Mouse (Mus musculus): Measurements from ENCODE around the gene Btrc. TPM values are rescaled to one million over a fixed set of nuclear protein-coding genes. Genes with fewer than 3 reads are reported as not detected.
A peak's percentile ranks its signal among the peaks of the same experiment; 100 is the strongest.

The Btrc gene
- total and polyA plus RNA-seq, 3 experiments, result 11.0 to 20.7 (median 14.0) TPM

DNA sequence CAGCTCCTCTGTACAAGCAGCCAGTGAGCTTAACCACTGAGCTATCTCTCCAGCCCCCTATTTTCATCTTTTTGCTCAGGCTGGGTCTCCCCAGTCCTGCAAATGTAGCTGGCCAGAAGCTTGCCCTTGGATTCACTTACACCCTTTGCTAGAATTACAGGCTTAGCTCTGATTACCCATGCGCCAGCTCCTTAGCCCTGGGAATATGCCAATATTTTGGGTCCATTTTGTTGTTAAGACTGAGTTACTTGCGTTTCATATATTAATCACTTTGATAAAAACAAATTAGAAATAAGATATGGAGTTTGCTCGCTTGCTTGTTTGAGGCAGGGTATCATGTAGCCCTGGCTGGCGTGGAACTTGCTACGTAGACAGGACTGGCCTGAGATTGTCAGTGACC is 74.7 kb downstream of the Btrc start:
- DNase-seq (ENCODE audit: extremely low read depth), result no peak
- no peak for TF ChIP-seq E2F4 (IDR thresholded peaks at IDR 0.05; ENCODE audit: insufficient replicate concordance, low read depth, low read length)
- no peak for TF ChIP-seq POLR2AphosphoS2 (IDR thresholded peaks at IDR 0.05; ENCODE audit: low read depth, low read length)
- no peak for TF ChIP-seq MAFK (IDR thresholded peaks at IDR 0.05; ENCODE audit: insufficient replicate concordance, low read length)
- TF ChIP-seq SIN3A (IDR thresholded peaks at IDR 0.05; ENCODE audit: low read length), result no peak
- TF ChIP-seq ZKSCAN1 (IDR thresholded peaks at IDR 0.05; ENCODE audit: borderline replicate concordance, low read depth, low read length), result no peak
- TF ChIP-seq TCF12 (IDR thresholded peaks at IDR 0.05; ENCODE audit: low read depth, low read length), result no peak
- TF ChIP-seq EP300 (IDR thresholded peaks at IDR 0.05; ENCODE audit: low read length), result no peak
- TF ChIP-seq RAD21 (IDR thresholded peaks at IDR 0.05; ENCODE audit: low read depth, low read length), result no peak
- no peaks in the 10 kb centered on the region; a peak in 1 of 4 replicates for H3K4me1 ChIP-seq (ENCODE audit: control insufficient read depth in 1 of 2, insufficient read depth in 2 of 2)
- H3K9me3 ChIP-seq (replicated peaks; ENCODE audit: low read length), result no peaks in the 10 kb centered on the region
- no peak overlapping the region for H3K4me3 ChIP-seq (replicated peaks in 1 of 3; ENCODE audit: low read depth in 2 of 3, low read length in 2 of 3, poor library complexity in 1 of 3)
- H3K79me2 ChIP-seq (replicated peaks; ENCODE audit: control insufficient read depth, extremely low read depth, insufficient read depth, poor library complexity, severe bottlenecking), result no peaks in the 10 kb centered on the region
- no peak overlapping the region for H3K9ac ChIP-seq (ENCODE audit: insufficient read depth, low read depth)
- in situ Hi-C loops (cut with MboI; ENCODE audit: low pct_ligation_motif_present, low pct_unique_long_range_greater_than_20kb, low sequenced_read_pairs), result loop anchor here (5.0 kb wide), 1 partner anchor 216 kb away; no protein-coding TSS in a partner anchor
- H3K27ac ChIP-seq (ENCODE audit: insufficient read depth, low read depth), result no peak overlapping the region
- H3K27me3 ChIP-seq (replicated peaks), result no peaks in the 10 kb centered on the region
- H3K36me3 ChIP-seq (replicated peaks in 1 of 2; ENCODE audit: control insufficient read depth in 1 of 2, insufficient read depth in 1 of 2, low read length in 1 of 2), result peaks cover 0 to 6% of the 10 kb centered on the region in 2 experiments
- dilution Hi-C loops (cut with MboI; ENCODE audit: extremely low pct_ligation_motif_present, extremely low pct_unique_long_range_greater_than_20kb, low sequenced_read_pairs), result no loop called here
- H3K4me2 ChIP-seq (ENCODE audit: insufficient read depth, low read depth, poor library complexity, severe bottlenecking), result no peak overlapping the region

DNA sequence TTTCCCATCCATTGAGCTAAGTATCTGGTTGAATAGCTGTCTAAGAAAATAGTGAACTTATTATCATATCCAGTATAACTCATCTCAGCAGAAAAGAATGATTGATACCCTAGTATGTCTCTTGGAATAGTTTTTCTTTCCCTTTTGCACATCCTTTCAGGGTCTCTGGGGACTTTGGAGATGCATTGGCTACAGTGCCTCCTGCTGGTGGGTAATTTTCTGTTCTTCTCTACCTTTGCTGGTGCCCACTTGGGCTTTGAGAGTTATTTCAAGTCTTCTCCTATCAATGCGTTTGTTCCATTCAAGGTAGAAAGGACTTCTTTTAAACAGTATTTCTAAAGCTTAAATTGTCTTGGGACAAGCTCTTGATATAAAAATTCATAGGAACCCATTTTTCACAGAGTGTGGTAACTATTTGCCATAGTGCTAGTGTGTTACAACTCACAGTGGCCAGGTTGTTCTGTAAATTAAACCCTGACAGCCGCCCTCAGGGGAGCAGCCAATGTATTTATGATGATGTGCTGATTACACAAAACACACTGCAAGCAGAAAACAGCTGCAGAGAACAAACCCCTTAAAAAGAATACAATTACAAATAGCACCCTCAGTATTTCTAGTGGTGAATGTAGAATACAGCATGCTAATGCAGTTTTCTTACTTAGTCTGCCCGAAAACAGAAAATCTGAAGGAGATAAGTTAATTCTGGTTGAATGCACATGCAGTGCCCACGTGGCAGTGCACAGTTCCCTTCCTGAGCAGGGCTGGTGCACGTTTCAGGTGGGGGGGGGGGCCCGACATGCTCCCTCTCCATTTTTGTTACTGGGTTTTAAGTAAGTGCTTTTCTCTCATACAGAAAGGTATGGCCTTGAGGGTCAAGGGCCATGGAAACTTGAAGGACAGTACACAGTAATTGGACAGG is 75.7 kb downstream of the Btrc start:
- Histone ChIP-seq H3K27me3 (replicated peaks) (no peaks in the 10 kb centered on the region), H3K4me1 (ENCODE audit: control insufficient read depth in 1 of 2, insufficient read depth in 2 of 2) (no peaks in the 10 kb centered on the region; a peak in 1 of 4 replicates), H3K36me3 (replicated peaks in 1 of 2; ENCODE audit: control insufficient read depth in 1 of 2, insufficient read depth in 1 of 2, low read length in 1 of 2) (peaks cover 0 to 6% of the 10 kb centered on the region in 2 experiments), H3K4me3 (replicated peaks in 1 of 3; ENCODE audit: low read depth in 2 of 3, low read length in 2 of 3, poor library complexity in 1 of 3) (no peak overlapping the region), H3K9me3 (replicated peaks; ENCODE audit: low read length) (no peaks in the 10 kb centered on the region), H3K4me2 (ENCODE audit: insufficient read depth, low read depth, poor library complexity, severe bottlenecking) (no peak overlapping the region), H3K27ac (ENCODE audit: insufficient read depth, low read depth) (no peak overlapping the region), H3K79me2 (replicated peaks; ENCODE audit: control insufficient read depth, extremely low read depth, insufficient read depth, poor library complexity, severe bottlenecking) (no peaks in the 10 kb centered on the region), H3K9ac (ENCODE audit: insufficient read depth, low read depth) (no peak overlapping the region)
- dilution Hi-C loops (cut with MboI; ENCODE audit: extremely low pct_ligation_motif_present, extremely low pct_unique_long_range_greater_than_20kb, low sequenced_read_pairs), result no loop called here
- in situ Hi-C loops (cut with MboI; ENCODE audit: low pct_ligation_motif_present, low pct_unique_long_range_greater_than_20kb, low sequenced_read_pairs), result loop anchor here (5.0 kb wide), 1 partner anchor 217 kb away; no protein-coding TSS in a partner anchor
- peak; percentile 20 for DNase-seq (ENCODE audit: extremely low read depth)
- no peak for TF ChIP-seq NELFE (IDR thresholded peaks at IDR 0.05; ENCODE audit: low read depth, low read length)
- TF ChIP-seq GABPA (IDR thresholded peaks at IDR 0.05; ENCODE audit: insufficient replicate concordance, low read depth, low read length), result no peak
- no peak for TF ChIP-seq RCOR1 (conservative IDR thresholded peaks at IDR 0.05; ENCODE audit: low read depth, low read length)
- no peak for TF ChIP-seq CHD1 (IDR thresholded peaks at IDR 0.05; ENCODE audit: low read depth, low read length)
- TF ChIP-seq SIN3A (IDR thresholded peaks at IDR 0.05; ENCODE audit: low read length), result no peak
- TF ChIP-seq HCFC1 (IDR thresholded peaks at IDR 0.05; ENCODE audit: low read depth, low read length), result no peak
- TF ChIP-seq ELF1 (IDR thresholded peaks at IDR 0.05; ENCODE audit: low read depth, low read length), result no peak
- TF ChIP-seq EP300 (IDR thresholded peaks at IDR 0.05; ENCODE audit: low read length), result no peak
- no peak for TF ChIP-seq MAFK (IDR thresholded peaks at IDR 0.05; ENCODE audit: insufficient replicate concordance, low read length)
- TF ChIP-seq UBTF (IDR thresholded peaks at IDR 0.05; ENCODE audit: low read depth, low read length), result no peak
- no peak for TF ChIP-seq ZC3H11A (IDR thresholded peaks at IDR 0.05; ENCODE audit: low read depth, low read length)
- no peak for TF ChIP-seq POLR2AphosphoS2 (IDR thresholded peaks at IDR 0.05; ENCODE audit: low read depth, low read length)
- TF ChIP-seq USF2 (conservative IDR thresholded peaks at IDR 0.05; ENCODE audit: low read depth, low read length), result no peak
- no peak for TF ChIP-seq ZKSCAN1 (IDR thresholded peaks at IDR 0.05; ENCODE audit: borderline replicate concordance, low read depth, low read length)
- TF ChIP-seq BHLHE40 (IDR thresholded peaks at IDR 0.05; ENCODE audit: low read depth, low read length), result no peak
- peak; percentile 21 to 63; a peak in 2 of 4 replicates for TF ChIP-seq CTCF (conservative IDR thresholded peaks at IDR 0.05 in 1 of 2, IDR thresholded peaks at IDR 0.05 in 1 of 2; ENCODE audit: low read depth in 2 of 2, low read length in 2 of 2)
- TF ChIP-seq IRF4 (IDR thresholded peaks at IDR 0.05; ENCODE audit: low read depth, low read length), result no peak
- TF ChIP-seq NRF1 (IDR thresholded peaks at IDR 0.05; ENCODE audit: low read depth, low read length), result no peak
- TF ChIP-seq POLR2A (IDR thresholded peaks at IDR 0.05; ENCODE audit: low read depth, low read length), result no peak
- TF ChIP-seq MXI1 (IDR thresholded peaks at IDR 0.05; ENCODE audit: low read depth, low read length), result no peak
- no peak for TF ChIP-seq ZNF384 (IDR thresholded peaks at IDR 0.05; ENCODE audit: low read depth, low read length)
- peak; percentile 47 for TF ChIP-seq SMC3 (IDR thresholded peaks at IDR 0.05; ENCODE audit: low read depth, low read length)
- peak; percentile 4 for TF ChIP-seq RAD21 (IDR thresholded peaks at IDR 0.05; ENCODE audit: low read depth, low read length)
- no peak for TF ChIP-seq ZMIZ1 (IDR thresholded peaks at IDR 0.05; ENCODE audit: low read depth, low read length)
- no peak for TF ChIP-seq MEF2A (IDR thresholded peaks at IDR 0.05; ENCODE audit: borderline replicate concordance, low read depth, low read length)
- no peak for TF ChIP-seq KAT2A (IDR thresholded peaks at IDR 0.05; ENCODE audit: insufficient replicate concordance, low read length)
- TF ChIP-seq MYC (IDR thresholded peaks at IDR 0.05; ENCODE audit: low read depth, low read length), result no peak

All from CH12.LX (cell line).